Mouse (Mus musculus) neural tube, embryonic 15.5 days (tissue): ENCODE data around the gene Nup37. TPM values are rescaled to one million over a fixed set of nuclear protein-coding genes. Genes with fewer than 3 reads are reported as not detected.

Experiments
- polyA plus RNA-seq: library from polyadenylated mRNA; unstranded; fragments of >200 nt; fragmentation: Nextera tagmentation; extraction: Ambion mirVana; gene quantifications from 2 replicates; pipeline ENCODE4 v1.2.1, GENCODE M21; 2015

Gene Nup37
- polyA plus RNA-seq, 1 experiment from 2014 or later = 20.6 TPM

Other genes starting within 250 kb of the Nup37 start
- 0.31 TPM in 1 of 2 replicates, not detected in the other for gene Pmch, start 55.9 kb upstream of the Nup37 start, polyA plus RNA-seq
- 1.9 and 3.1 TPM in 2 replicates for gene Parpbp, start 51 bp upstream of the Nup37 start, polyA plus RNA-seq
- 41.3 and 47.5 TPM in 2 replicates for gene Washc3, start 54.1 kb downstream of the Nup37 start, polyA plus RNA-seq
- gene Dram1, start 232.1 kb downstream of the Nup37 start, polyA plus RNA-seq = 0.87 and 1.8 TPM in 2 replicates
- 16.5 and 19.6 TPM in 2 replicates for gene Gnptab, start 232.1 kb downstream of the Nup37 start, polyA plus RNA-seq